Mouse (Mus musculus) hindbrain, embryonic 16.5 days (tissue): ENCODE measurements around the gene Upf1. TPM values are rescaled to one million over a fixed set of nuclear protein-coding genes. Genes with fewer than 3 reads are reported as not detected.

Source experiments
- ATAC-seq: fragments of 200-750 bp; cut with Nextera tagmentation; 2 replicates; pipeline ENCODE4 v1.8.0; 2017; ENCODE audit warnings: moderate TSS enrichment, moderate library complexity
- H3K27ac ChIP-seq: fragments of 300-500 bp; sonication (generic); 2 replicates; pipeline ENCODE4 v1.5.1; 2014; ENCODE audit warnings: low read depth, mild to moderate bottlenecking, control low read depth, low read length, moderate library complexity
- H3K27me3 ChIP-seq: fragments of 300-500 bp; sonication (generic); replicated peaks from 2 replicates; pipeline ENCODE4 v1.6.1; 2014; ENCODE audit warnings: low read length; ENCODE audit not compliant: control insufficient read depth, insufficient read depth
- H3K36me3 ChIP-seq: fragments of 300-500 bp; sonication (generic); 2 replicates; pipeline ENCODE4 v1.6.1; 2014; ENCODE audit warnings: mild to moderate bottlenecking, low read length, moderate library complexity, mixed read lengths; ENCODE audit not compliant: control insufficient read depth, insufficient read depth
- H3K4me1 ChIP-seq: fragments of 300-500 bp; sonication (generic); 2 replicates; pipeline ENCODE4 v1.6.1; 2014; ENCODE audit warnings: low read depth, low read length; ENCODE audit not compliant: control insufficient read depth, insufficient read depth
- H3K4me2 ChIP-seq: fragments of 300-500 bp; sonication (generic); 2 replicates; pipeline ENCODE4 v1.6.1; 2014; ENCODE audit warnings: mild to moderate bottlenecking, low read length, control low read depth, moderate library complexity
- H3K4me3 ChIP-seq: fragments of 300-500 bp; sonication (generic); 2 replicates; pipeline ENCODE4 v1.5.1; 2014; ENCODE audit warnings: mild to moderate bottlenecking, low read length, control low read depth, moderate library complexity
- H3K9ac ChIP-seq: fragments of 300-500 bp; sonication (generic); 2 replicates; pipeline ENCODE4 v1.6.1; 2014; ENCODE audit warnings: low read depth, mild to moderate bottlenecking, control low read depth, low read length, moderate library complexity
- H3K9me3 ChIP-seq: fragments of 300-500 bp; sonication (generic); 2 replicates; pipeline ENCODE4 v1.6.1; 2014; ENCODE audit warnings: mild to moderate bottlenecking, low read length, moderate library complexity; ENCODE audit not compliant: control insufficient read depth
- WGBS: fragments of 180-500 bp; shearing (Covaris S2); extraction: QIAGEN DNeasy Blood & Tissue Kit; methylation state at CpG from one replicate; pipeline ENCODE4 v1.1.7; 2014; 5-methylcytosine and 5-hydroxymethylcytosine counted together
- polyA plus RNA-seq: library from polyadenylated mRNA; unstranded; fragments of >200 nt; fragmentation: Nextera tagmentation; extraction: Ambion mirVana; gene quantifications from 2 replicates; pipeline ENCODE4 v1.2.1, GENCODE M21; 2015

Gene Upf1
- polyA plus RNA-seq, 1 experiment from 2014 or later, result 7.4 TPM

- 57% methylated on average over 15 of the region's 15 CpGs for WGBS
- H3K27me3 ChIP-seq, result no peaks in the 10 kb centered on the region
- H3K9me3 ChIP-seq, result no peaks in the 10 kb centered on the region
- peak overlapping the region; percentile 100 for H3K4me3 ChIP-seq
- peaks cover 2% of the 10 kb centered on the region; the same call in 1 of the 2 replicates for H3K36me3 ChIP-seq
- H3K27ac ChIP-seq, result no peak overlapping the region
- ATAC-seq, result no peak
- H3K4me2 ChIP-seq, result peak overlapping the region; percentile 100
- H3K4me1 ChIP-seq, result peaks cover 36% of the 10 kb centered on the region
- peak overlapping the region; percentile 98 for H3K9ac ChIP-seq
Observed at GRCm38 (mm10) chr8:70351035-70351999, 1.8 kb downstream of the Upf1 start.

DNA sequence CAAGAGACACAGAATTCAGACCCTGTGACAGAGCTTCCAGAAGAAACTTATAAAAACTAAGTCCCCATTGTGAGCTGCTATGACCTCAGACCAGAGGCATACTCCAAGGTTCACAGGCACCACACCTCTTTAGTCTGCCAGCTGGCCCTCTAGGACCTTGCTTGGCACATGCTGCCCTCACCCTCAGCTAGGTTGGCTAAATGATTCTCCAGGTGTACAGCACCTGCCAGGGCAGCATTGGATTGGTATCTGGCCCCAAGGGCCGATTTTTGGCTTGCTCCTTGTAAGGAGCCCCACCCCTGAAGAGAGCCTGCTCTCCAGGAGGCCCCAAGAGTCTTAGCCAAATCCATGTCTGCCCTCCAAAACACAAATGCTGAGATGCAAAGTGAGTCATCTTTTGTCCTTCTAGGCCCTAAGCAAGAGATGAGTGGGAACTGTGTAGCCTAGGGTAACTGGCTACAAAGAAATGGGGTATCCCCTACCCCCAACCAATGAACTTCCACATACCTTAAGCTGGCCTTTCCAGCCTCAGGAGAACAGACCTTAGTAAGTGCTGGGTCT is 5.1 kb downstream of the Upf1 start:
- H3K4me2 ChIP-seq, result no peak overlapping the region

GRCm38 (mm10) chr8:70347443-70347842 is 5.6 kb downstream of the Upf1 start:
- Histone ChIP-seq H3K36me3 (peaks cover 2% of the 10 kb centered on the region; the same call in 1 of the 2 replicates), H3K27me3 (no peaks in the 10 kb centered on the region), H3K9me3 (no peaks in the 10 kb centered on the region), H3K9ac (no peak overlapping the region), H3K4me2 (no peak overlapping the region), H3K27ac (no peak overlapping the region), H3K4me3 (no peak overlapping the region), H3K4me1 (peaks cover 31% of the 10 kb centered on the region)
- no peak for ATAC-seq
- WGBS, result 85% methylated on average over 4 of the region's 4 CpGs

More for the DNA sequence above, 5.1 kb downstream of the Upf1 start:
- Histone ChIP-seq H3K36me3 (peaks cover 2% of the 10 kb centered on the region; the same call in 1 of the 2 replicates), H3K27ac (no peak overlapping the region), H3K9me3 (no peaks in the 10 kb centered on the region), H3K27me3 (no peaks in the 10 kb centered on the region), H3K9ac (no peak overlapping the region), H3K4me3 (no peak overlapping the region), H3K4me1 (peaks cover 31% of the 10 kb centered on the region)
- no peak for ATAC-seq
- WGBS, result 80% methylated on average over 1 of the region's 1 CpGs

DNA sequence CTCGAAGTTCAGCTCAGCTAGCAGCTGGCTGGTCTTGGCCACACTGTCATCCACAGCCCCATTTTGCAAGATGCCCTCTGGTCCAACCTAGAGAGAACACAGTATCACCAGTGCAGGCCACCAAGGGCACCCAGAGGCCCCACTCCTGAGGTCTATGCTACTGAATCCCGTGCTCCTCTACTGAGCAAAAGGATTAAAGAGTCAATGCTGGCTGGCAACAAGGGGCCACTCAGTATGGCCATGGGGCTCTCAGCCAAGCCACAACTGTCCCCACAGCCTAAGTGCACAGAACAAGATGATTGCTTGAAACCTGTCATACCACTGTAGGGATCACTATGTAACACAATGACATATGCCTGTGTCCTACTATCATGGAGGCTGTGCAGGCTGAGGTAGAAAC is 8.8 kb downstream of the Upf1 start:
- H3K27ac ChIP-seq, result no peak overlapping the region
- ATAC-seq, result no peak
- H3K9me3 ChIP-seq, result no peaks in the 10 kb centered on the region
- no peak overlapping the region; the same call in 1 of the 2 replicates for H3K9ac ChIP-seq
- H3K4me3 ChIP-seq, result no peak overlapping the region
- no peak overlapping the region for H3K4me2 ChIP-seq
- H3K27me3 ChIP-seq, result no peaks in the 10 kb centered on the region
- peaks cover 5% of the 10 kb centered on the region; the same call in 1 of the 2 replicates for H3K4me1 ChIP-seq
- H3K36me3 ChIP-seq, result peaks cover 22% of the 10 kb centered on the region
- WGBS, result 89% methylated on average over 2 of the region's 2 CpGs

DNA sequence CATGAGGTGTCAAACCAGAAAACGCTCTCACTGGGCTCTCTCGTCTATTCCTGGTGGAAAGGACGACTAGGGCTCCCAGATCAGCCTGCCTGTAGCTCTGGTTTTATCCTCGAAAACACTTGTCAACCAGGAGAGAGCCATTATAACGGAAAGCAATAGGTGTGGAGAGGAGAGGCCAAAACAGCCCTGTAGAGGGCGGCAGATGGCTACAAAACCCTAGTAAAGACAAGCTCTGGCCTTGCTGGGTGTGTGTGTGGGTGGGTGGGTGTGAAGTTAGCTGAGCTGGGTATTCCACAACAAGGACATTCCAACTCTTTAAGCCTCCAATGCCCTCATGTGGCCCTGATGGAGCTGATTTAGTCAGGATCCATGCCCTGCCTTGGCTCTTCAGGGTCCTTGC is 9.4 kb downstream of the Upf1 start:
- ATAC-seq, result peak; percentile 60; the same call in 1 of the 2 replicates
- no peaks in the 10 kb centered on the region for H3K9me3 ChIP-seq
- H3K27ac ChIP-seq, result no peak overlapping the region
- H3K27me3 ChIP-seq, result no peaks in the 10 kb centered on the region
- H3K4me3 ChIP-seq, result no peak overlapping the region
- no peak overlapping the region for H3K4me2 ChIP-seq
- 59% methylated on average over 6 of the region's 6 CpGs for WGBS
- H3K36me3 ChIP-seq, result peaks cover 25% of the 10 kb centered on the region
- H3K9ac ChIP-seq, result no peak overlapping the region
- no peaks in the 10 kb centered on the region for H3K4me1 ChIP-seq

DNA sequence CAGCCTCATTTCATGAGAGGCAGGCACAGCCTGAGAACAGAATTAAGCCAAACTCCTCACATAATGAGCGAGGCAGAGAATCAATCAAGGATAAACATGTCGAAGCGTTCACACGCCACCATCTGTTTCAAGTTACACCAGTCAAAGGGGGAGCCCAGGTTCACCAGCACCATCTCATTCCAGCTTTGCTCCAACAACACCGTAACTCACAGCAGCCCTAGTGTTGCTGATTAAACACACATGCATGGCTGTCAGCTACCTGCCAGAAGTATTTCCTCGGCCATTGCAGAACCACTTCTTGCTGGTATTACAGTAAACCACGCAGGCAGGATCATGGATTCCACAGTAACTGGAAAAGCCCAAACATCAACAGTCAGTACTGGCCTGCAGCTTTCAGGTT is 10.0 kb downstream of the Upf1 start:
- Histone ChIP-seq H3K9ac (no peak overlapping the region), H3K4me2 (no peak overlapping the region), H3K4me3 (no peak overlapping the region), H3K36me3 (peaks cover 30% of the 10 kb centered on the region), H3K27ac (no peak overlapping the region), H3K9me3 (no peaks in the 10 kb centered on the region), H3K4me1 (no peaks in the 10 kb centered on the region), H3K27me3 (no peaks in the 10 kb centered on the region)
- 77% methylated on average over 7 of the region's 7 CpGs for WGBS
- no peak for ATAC-seq

- no peak overlapping the region for H3K9ac ChIP-seq
- ATAC-seq, result no peak
- no peak overlapping the region for H3K4me2 ChIP-seq
- 93% methylated on average over 14 of the region's 14 CpGs for WGBS
- H3K4me1 ChIP-seq, result no peaks in the 10 kb centered on the region
- peaks cover 41% of the 10 kb centered on the region for H3K36me3 ChIP-seq
- no peak overlapping the region for H3K4me3 ChIP-seq
- no peak overlapping the region for H3K27ac ChIP-seq
- no peaks in the 10 kb centered on the region for H3K9me3 ChIP-seq
- no peaks in the 10 kb centered on the region for H3K27me3 ChIP-seq
Observed at GRCm38 (mm10) chr8:70342007-70342406, 11.1 kb downstream of the Upf1 start.

DNA sequence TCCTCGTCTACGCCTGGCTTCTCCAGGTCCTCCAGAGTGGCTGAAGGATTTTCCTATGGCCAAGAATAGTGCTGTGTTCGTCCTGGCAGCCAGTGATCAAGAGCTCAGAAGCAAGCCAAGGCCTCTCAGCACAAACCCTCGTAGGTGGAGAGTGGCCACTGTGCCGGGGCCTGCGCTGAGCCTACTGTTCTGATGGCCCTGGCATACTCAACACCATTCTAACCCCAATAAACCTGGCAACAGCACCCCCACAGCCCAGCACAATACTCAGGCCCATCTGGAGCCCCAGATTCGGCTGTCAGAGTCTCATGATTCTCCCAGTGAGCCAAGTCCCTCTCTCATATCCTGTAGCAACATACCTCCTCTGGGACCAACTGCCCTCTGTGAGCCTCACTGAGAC is 12.4 kb downstream of the Upf1 start:
- WGBS, result 87% methylated on average over 7 of the region's 7 CpGs
- Histone ChIP-seq H3K4me2 (no peak overlapping the region), H3K27ac (no peak overlapping the region), H3K9ac (no peak overlapping the region), H3K4me1 (no peaks in the 10 kb centered on the region), H3K4me3 (no peak overlapping the region), H3K27me3 (no peaks in the 10 kb centered on the region), H3K9me3 (no peaks in the 10 kb centered on the region), H3K36me3 (peaks cover 51% of the 10 kb centered on the region)
- no peak for ATAC-seq

GRCm38 (mm10) chr8:70338931-70339330 is 14.1 kb downstream of the Upf1 start:
- H3K27ac ChIP-seq, result no peak overlapping the region
- H3K27me3 ChIP-seq, result no peaks in the 10 kb centered on the region
- no peak overlapping the region for H3K4me2 ChIP-seq
- no peaks in the 10 kb centered on the region for H3K9me3 ChIP-seq
- H3K36me3 ChIP-seq, result peaks cover 68% of the 10 kb centered on the region
- no peak overlapping the region for H3K4me3 ChIP-seq
- H3K4me1 ChIP-seq, result no peaks in the 10 kb centered on the region
- no peak overlapping the region for H3K9ac ChIP-seq
- 95% methylated on average over 7 of the region's 7 CpGs for WGBS
- ATAC-seq, result no peak
